ENCODE assay signal across 33 mouse cellular contexts in the genomic region with DNA sequence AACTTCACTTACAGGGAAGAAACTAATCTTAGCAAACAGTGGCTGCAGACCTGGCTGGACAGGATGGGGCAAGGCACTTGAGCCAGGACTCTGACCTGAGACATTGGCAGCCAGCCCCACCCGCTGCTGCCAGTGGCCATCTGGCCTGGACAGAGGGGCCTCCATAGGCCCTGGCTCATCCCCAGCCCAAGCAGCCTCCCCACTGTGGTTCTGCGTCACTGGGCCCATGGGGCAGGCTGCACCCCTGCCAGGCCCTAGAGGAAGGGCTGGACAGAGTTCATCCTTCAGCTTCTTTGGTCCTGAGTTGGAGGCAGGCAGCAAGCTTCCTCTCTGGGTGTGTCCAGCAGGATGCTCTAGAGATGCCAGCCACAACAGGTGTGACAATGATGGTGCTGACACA. TPM values are rescaled to one million over a fixed set of nuclear protein-coding genes. Genes with fewer than 3 reads are reported as not detected.
DNase-seq lines count a peak whose midpoint lies in the region; ATAC-seq and TF ChIP-seq lines count a peak whose summit lies in the region.
"Had no signal": no experiment of that assay in that cellular context is flagged by ENCODE, and none has a peak within 500 bp of the region (broad histone marks: within the 10 kb centered on the region; RNA-seq: fewer than 3 reads in every experiment).

No protein-coding gene starts in this region.

- WGBS in stomach, postnatal 0 days = 76% methylated on average over 2 of the region's 2 CpGs

- no peak overlapping the region for H3K4me2 ChIP-seq in stomach, postnatal 0 days (replicated peaks; ENCODE audit: low read depth)
- H3K4me2 ChIP-seq: embryonic facial prominence, embryonic 12.5 days; heart, embryonic 11.5 days; hindbrain, embryonic 15.5 days; midbrain, embryonic 12.5 days; neural tube, embryonic 15.5 days had no signal

- intact Hi-C loops in left cerebral cortex, postnatal 4 days (cut with DNase I) = no loop called here
- intact Hi-C loops in left cerebral cortex, adult 2 months (cut with DNase I) = no loop called here

- peak; percentile 52 for DNase-seq in left cerebral cortex, postnatal 4 days
- DNase-seq in left cerebral cortex, adult 2 months (ENCODE audit: extremely low spot score in 1 of 2, low spot score in 2 of 2) = no peak
- peak; percentile 92 for DNase-seq in cerebellum, adult 11 months
- DNase-seq in cerebellum, adult 9-11 months = peak; percentile 94
- no peak for DNase-seq in embryo, embryonic 9.5 days (ENCODE audit: extremely low spot score)
- no peak for DNase-seq in lung, postnatal 14 days
- DNase-seq in stomach, postnatal 0 days (ENCODE audit: low spot score) = no peak
- DNase-seq: adrenal gland, postnatal 14 days; forebrain, postnatal 0 days; gastrocnemius, postnatal 14 days; heart, adult 11 months; thymus, postnatal 14 days had no signal

- H3K27ac ChIP-seq in left cerebral cortex, adult 2 months = no peak overlapping the region
- H3K27ac ChIP-seq in stomach, postnatal 0 days (replicated peaks) = no peak overlapping the region
- H3K27ac ChIP-seq: embryonic facial prominence, embryonic 12.5 days; hindbrain, embryonic 15.5 days; midbrain, embryonic 12.5 days; neural tube, embryonic 15.5 days had no signal

- H3K9ac ChIP-seq in stomach, postnatal 0 days (ENCODE audit: low read length) = no peak overlapping the region
- H3K9ac ChIP-seq: embryonic facial prominence, embryonic 12.5 days; forebrain, postnatal 0 days; hindbrain, embryonic 15.5 days; midbrain, embryonic 12.5 days; neural tube, embryonic 15.5 days had no signal

- no peaks in the 10 kb centered on the region for H3K36me3 ChIP-seq in stomach, postnatal 0 days (ENCODE audit: control insufficient read depth, insufficient read depth, low read length)
- H3K36me3 ChIP-seq: embryonic facial prominence, embryonic 12.5 days; hindbrain, embryonic 15.5 days; midbrain, embryonic 12.5 days; neural tube, embryonic 15.5 days had no signal

- H3K9me3 ChIP-seq in stomach, postnatal 0 days (ENCODE audit: control insufficient read depth, low read length) = no peaks in the 10 kb centered on the region
- H3K9me3 ChIP-seq: embryonic facial prominence, embryonic 12.5 days; hindbrain, embryonic 15.5 days; midbrain, embryonic 12.5 days; neural tube, embryonic 15.5 days had no signal

- ATAC-seq in stomach, postnatal 0 days (ENCODE audit: low FRiP score, low TSS enrichment) = no peak
- ATAC-seq: forebrain, postnatal 0 days; lung, postnatal 0 days had no signal

- no peaks in the 10 kb centered on the region for H3K4me1 ChIP-seq in stomach, postnatal 0 days (replicated peaks; ENCODE audit: control insufficient read depth, insufficient read depth)
- H3K4me1 ChIP-seq: embryonic facial prominence, embryonic 12.5 days; hindbrain, embryonic 15.5 days; midbrain, embryonic 12.5 days; neural tube, embryonic 15.5 days had no signal

- no peak for TF ChIP-seq EP300 in stomach, postnatal 0 days (optimal IDR thresholded peaks at IDR 0.05)

- no peaks in the 10 kb centered on the region for H3K27me3 ChIP-seq in stomach, postnatal 0 days (ENCODE audit: control insufficient read depth, insufficient read depth, low read length)
- H3K27me3 ChIP-seq: neural tube, embryonic 15.5 days had no signal

- H3K4me3 ChIP-seq in left cerebral cortex, adult 2 months = no peak overlapping the region
- H3K4me3 ChIP-seq in stomach, postnatal 0 days (ENCODE audit: low read depth, low read length) = no peak overlapping the region
- H3K4me3 ChIP-seq: embryonic facial prominence, embryonic 12.5 days; hindbrain, embryonic 15.5 days; midbrain, embryonic 12.5 days; neural tube, embryonic 15.5 days had no signal

- no peak for TF ChIP-seq CTCF in left cerebral cortex, adult 2 months (IDR thresholded peaks at IDR 0.05)
- TF ChIP-seq CTCF in stomach, postnatal 0 days (IDR thresholded peaks at IDR 0.05; ENCODE audit: low read depth) = no peak

RNA-seq across cellular contexts. Expression of gene Sppl2c, which starts 3.9 kb away (rescaled TPM):
- total RNA-seq in left cerebral cortex, postnatal 4 days (2021) = not detected
- not detected for total RNA-seq in left cerebral cortex, adult 2 months (2021)
- polyA plus RNA-seq in stomach, postnatal 0 days (2015; fragmentation: Nextera tagmentation; extraction: Ambion mirVana) = not detected in 2 replicates
- total RNA-seq: adrenal gland, postnatal 14 days; gastrocnemius, postnatal 14 days; hematopoietic stem cell, adult 5-6 weeks; layer of hippocampus, postnatal 10 days; liver, adult 2 months; megakaryocyte progenitor cell, adult 5-6 weeks; MEL had no signal
- polyA plus RNA-seq: C2C12; cortical plate, adult 2 months; embryonic facial prominence, embryonic 12.5 days; forebrain, embryonic 11.5 days; forebrain, postnatal 0 days; heart, embryonic 11.5 days; heart, postnatal 0 days; hindbrain, embryonic 15.5 days; intestine, embryonic 14.5 days; kidney, embryonic 14.5 days; limb, embryonic 11.5 days; liver, adult 2 months; liver, embryonic 16.5 days; lung, postnatal 0 days; midbrain, embryonic 12.5 days; neural tube, embryonic 15.5 days; small intestine, adult 2 months had no signal

RNA-seq across cellular contexts. Expression of gene Mapt, which starts 41.2 kb away (rescaled TPM):
- total RNA-seq in left cerebral cortex, postnatal 4 days (2021) = 1,000 to 10,000 TPM; 1,229 to 1,264 TPM
- total RNA-seq in left cerebral cortex, adult 2 months (2021) = 100 to 1,000 TPM; 353 to 364 TPM
- polyA plus RNA-seq in stomach, postnatal 0 days (2015; fragmentation: Nextera tagmentation; extraction: Ambion mirVana) = 6.8 and 8.2 TPM in 2 replicates
- total RNA-seq: hematopoietic stem cell, adult 5-6 weeks; megakaryocyte progenitor cell, adult 5-6 weeks had no signal

RNA-seq across cellular contexts. Expression of gene Crhr1, which starts 57.4 kb away (rescaled TPM):
- total RNA-seq in left cerebral cortex, postnatal 4 days (2021) = 10 to 100 TPM; 23.8 to 26.0 TPM
- total RNA-seq in left cerebral cortex, adult 2 months (2021) = 10 to 100 TPM; 27.9 to 31.8 TPM
- 0.04 and 0.07 TPM in 2 replicates for polyA plus RNA-seq in stomach, postnatal 0 days (2015; fragmentation: Nextera tagmentation; extraction: Ambion mirVana)
- total RNA-seq: adrenal gland, postnatal 14 days; gastrocnemius, postnatal 14 days; hematopoietic stem cell, adult 5-6 weeks; liver, adult 2 months; megakaryocyte progenitor cell, adult 5-6 weeks; MEL had no signal
- polyA plus RNA-seq: C2C12; heart, embryonic 11.5 days; heart, postnatal 0 days; large intestine, adult 2 months; liver, embryonic 16.5 days; lung, postnatal 0 days; small intestine, adult 2 months had no signal

Comparison
In these comparisons a context has a peak if more than half of its experiments do, and no peak if none do; other contexts are left out.
1. DNase-seq: peak in left cerebral cortex, postnatal 4 days (single experiment), cerebellum, adult 11 months (single experiment) and cerebellum, adult 9-11 months (single experiment); none in left cerebral cortex, adult 2 months (0 of 2), embryo, embryonic 9.5 days (single experiment), lung, postnatal 14 days (single experiment) and stomach, postnatal 0 days (single experiment).